Mouse (Mus musculus) c-Kit-positive CD71-negative TER-119-negative erythroid progenitor cells, embryonic 14.5 days (primary cell): ENCODE results near the gene Tpm1.

Source experiments
- DNase-seq: peaks from one replicate; pipeline ENCODE4 v3.0.0-alpha.2; 2013; ENCODE audit warnings: low read depth

Tpm1 gene

DNA sequence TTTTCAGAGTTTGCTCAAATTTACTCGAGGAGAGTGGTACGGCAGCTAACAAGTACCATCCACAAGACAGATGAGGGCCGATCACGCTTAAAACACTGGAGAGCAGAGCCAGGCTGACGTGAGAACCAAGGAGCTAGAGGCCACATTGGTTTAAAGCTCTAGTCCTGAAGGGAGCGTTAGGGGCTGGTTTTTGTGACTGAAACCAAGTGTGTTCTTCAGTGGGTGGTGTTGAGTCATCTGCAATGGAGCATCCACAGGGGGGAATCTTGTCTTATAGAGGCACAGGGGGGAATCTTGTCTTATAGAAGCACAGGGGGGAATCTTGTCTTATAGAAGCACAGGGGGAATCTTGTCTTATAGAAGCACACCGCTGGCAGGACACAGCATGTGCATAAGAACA lies 22.3 kb downstream of the Tpm1 start:
- DNase-seq: no peak

GRCm38 (mm10) chr9:67026061-67026460 lies 23.1 kb downstream of the Tpm1 start:
- no peak for DNase-seq

DNA sequence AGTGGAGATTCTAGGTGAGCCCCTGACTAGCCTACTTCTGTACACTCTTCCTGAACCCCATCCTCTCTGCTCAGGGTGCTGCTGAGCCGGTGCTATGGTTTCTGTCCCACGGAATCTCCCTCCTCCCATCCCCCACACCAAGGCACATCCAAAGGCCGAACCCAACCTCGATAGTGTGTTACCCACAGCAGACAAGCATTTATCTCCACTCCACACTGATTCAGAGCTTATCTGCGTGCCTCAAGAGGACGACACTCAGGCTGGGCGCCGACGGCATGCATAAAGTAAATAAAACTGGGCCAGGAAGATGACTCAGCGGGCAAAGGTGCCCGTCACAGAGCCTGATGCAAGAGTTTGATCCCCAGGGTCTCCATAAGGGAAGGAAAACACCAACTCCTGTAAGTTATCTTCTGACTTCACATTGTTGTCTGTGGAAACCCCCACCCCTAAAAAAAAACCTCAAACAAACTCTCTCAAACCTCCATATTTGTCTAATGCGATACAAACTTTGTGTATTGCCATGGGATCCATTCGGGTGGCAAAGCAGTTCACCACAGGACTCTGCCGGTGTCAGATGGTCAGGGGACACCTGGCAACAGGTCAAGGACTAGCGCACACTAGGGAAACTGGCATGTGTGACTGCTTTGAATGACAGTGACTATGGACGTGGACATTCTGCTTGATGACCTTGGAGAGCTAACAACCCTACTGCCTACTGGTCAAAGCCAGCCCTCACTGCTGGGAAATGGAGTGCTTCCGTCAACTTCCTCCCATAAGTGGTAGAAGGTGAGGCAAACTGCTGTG lies 24.1 kb downstream of the Tpm1 start:
- peak; percentile 49 for DNase-seq

GRCm38 (mm10) chr9:67023371-67023770 lies 25.8 kb downstream of the Tpm1 start:
- DNase-seq: no peak

GRCm38 (mm10) chr9:67020063-67020462 lies 29.1 kb downstream of the Tpm1 start:
- DNase-seq: no peak

GRCm38 (mm10) chr9:67013501-67013900 lies 35.7 kb downstream of the Tpm1 start:
- DNase-seq: no peak

GRCm38 (mm10) chr9:67012470-67012869 lies 36.7 kb downstream of the Tpm1 start:
- DNase-seq: no peak

GRCm38 (mm10) chr9:67011483-67011882 lies 37.7 kb downstream of the Tpm1 start:
- DNase-seq: no peak

GRCm38 (mm10) chr9:67008781-67009180 lies 40.4 kb downstream of the Tpm1 start:
- no peak for DNase-seq

DNA sequence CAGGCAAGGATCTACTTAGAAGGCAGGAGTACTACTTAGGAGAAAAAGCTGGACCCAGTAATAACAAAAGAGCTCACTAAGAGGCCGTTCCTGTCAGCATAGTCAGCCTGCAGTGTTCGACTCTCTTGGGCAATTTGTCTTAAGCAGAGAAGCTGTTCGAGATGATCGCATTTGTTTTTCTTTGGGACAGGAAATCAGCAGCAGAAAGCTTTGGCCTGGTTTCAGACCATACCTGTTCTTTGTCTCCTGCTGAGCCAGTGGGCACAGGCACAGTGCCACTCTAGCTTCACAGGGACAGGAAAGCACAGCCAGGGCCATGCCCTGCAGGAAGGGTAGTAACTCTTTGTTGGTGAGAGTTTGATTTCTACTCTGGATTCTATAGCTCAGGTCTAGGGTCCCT lies 42.8 kb downstream of the Tpm1 start:
- DNase-seq: no peak

DNA sequence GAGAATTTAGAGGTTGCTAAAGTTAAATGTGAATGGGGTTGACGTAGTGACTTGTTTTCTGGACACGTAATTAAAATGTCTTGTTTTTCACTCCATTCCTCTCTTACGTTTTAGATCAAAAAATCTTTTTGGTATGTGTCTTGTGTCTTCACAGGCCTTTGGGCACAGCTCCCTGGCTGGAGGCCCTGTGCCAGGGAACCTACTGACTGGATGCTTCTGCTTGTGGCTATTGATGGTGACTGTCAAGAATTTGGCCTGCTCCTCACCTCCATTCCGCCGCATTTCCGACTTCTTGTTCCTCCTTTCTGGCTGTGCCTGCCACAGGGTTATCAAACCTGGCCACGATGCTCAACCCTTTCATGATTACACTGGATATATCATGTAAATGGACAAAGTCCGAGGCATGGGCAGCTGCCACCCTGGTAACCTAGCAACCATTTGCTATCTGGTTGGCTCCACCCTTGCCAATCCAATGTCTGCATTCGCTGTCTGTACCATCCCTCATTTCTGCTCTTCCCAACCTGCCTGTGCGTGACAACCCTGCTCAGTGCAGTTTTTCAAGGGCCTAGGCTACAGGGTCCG lies 44.0 kb downstream of the Tpm1 start:
- DNase-seq: no peak

DNA sequence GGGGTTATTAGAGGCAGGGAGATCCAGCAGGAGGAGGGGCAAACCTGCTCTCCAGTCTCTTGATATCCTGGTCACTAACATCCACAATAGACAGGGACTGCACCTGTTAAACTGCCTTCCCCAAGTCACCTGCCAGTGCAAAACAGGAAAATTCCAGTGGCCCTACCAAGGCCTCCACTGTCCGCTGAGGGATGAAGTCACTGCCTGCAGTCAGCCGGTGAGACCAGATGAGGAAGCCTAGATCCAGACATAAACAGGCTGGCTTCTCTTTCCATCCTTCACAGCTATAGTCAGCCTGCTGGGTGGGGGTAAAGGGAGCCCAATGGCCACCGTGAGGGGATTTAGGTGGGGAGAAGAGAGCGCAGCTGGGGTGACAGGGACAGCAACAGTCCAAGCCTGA lies 45.5 kb downstream of the Tpm1 start:
- no peak for DNase-seq

GRCm38 (mm10) chr9:67003156-67003555 lies 46.0 kb downstream of the Tpm1 start:
- DNase-seq: no peak

GRCm38 (mm10) chr9:67001506-67001905 lies 47.7 kb downstream of the Tpm1 start:
- no peak for DNase-seq

DNA sequence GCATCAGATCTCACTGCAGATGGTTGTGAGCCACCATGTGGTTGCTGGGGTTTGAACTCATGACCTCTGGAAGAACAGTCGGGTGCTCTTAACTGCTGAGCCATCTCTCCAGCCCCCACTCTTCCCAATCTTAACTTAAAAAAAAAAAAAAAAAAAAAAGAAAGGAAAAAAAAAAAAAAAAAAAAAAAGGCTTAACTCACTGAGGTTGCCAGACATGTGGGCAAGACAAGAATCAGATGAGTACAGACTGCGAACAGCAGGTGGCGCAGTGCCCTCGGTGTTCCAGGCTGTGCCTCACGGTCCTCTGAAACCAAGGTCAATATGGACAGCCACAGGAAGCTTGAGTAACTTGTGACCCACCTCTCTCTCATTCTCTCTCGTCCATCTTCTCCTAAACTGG lies 48.2 kb downstream of the Tpm1 start:
- DNase-seq: peak; percentile 80

DNA sequence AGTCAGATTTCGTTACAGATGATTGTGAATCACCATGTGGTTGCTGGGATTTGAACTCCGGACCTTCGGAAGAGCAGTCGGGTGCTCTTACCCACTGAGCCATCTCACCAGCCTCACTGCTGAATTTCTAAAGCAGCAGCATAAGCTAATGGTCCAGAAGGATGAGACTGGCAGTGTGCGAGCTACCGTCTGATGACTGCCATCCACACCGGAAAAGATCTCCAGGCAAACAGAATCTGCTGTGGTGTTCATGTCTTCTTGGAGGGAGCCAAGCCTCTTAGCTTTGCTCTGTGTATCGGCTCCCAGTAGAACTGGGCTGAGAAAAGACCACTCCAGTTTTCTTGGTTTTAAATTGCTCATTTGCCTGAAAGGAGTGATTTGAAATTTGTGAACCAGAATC lies 49.5 kb downstream of the Tpm1 start:
- DNase-seq: no peak

DNA sequence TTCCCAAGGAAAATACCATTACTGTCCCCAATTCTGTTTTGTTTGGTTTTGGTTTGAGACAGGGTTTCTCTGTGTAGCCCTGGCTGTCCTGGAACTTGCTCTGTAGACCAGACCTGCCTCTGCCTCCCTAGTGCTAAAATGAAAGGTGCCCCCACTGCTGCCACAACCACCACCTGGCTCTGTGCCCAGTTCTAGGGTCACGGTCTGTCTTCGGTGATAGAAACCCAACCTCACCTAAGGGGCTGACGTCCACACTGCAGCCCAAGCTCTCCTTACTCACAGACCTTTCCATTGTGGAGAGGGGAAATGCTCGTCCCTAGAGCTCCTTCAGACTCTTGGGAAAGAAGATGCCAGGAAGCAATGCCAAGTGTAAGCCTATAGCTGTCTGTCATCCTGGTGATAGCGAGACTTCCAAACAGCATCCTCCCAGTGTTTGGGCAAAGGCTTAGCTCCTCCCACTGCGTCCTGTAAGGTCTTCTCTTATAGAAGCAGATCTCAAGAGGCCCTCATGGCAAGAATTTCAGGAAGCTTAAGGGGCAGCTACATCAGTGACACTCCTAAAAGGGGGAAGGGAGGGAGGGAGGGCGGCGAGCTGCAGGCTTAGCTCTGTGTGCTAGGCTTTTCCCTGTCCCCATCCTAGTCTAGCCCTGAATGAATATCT lies 57.3 kb downstream of the Tpm1 start:
- no peak for DNase-seq

DNA sequence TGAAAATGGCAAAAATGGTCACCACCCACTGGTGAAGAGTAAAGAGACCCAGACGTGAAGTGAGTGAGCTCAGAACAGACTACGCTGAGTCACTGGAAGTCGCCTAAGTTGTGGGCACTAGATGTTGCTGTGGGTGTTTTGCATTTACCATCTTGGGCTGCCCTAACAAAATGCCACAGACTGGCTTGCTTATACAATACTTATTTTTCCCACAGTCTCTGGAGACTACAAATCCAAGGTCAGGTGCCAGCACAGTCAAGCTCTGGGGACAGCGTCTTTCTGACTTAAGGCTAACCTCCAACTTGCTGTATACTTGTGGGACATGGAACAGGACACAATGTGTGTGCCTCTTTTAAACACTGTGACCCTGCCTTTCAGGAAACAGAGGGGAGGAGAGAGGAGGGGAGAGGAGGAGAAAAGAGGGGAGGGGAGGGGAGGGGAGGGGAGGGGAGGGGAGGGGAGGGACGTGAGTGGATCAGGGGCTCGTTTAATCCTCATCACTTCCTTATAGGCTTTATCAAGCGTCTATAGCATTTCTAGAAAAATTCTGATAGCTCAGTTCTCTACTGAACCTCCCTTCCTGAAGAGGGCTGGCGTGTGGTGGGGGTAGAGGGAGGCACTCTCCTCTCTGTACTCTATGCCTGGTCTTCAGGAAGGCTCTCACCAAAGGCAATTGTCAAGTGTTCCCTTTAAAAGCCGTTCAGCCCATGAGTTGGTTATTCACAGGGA lies 58.0 kb downstream of the Tpm1 start:
- no peak for DNase-seq

GRCm38 (mm10) chr9:66990046-66990445 lies 59.2 kb downstream of the Tpm1 start:
- DNase-seq: no peak

- DNase-seq: no peak
Observed at GRCm38 (mm10) chr9:66989581-66989980, 59.6 kb downstream of the Tpm1 start.

GRCm38 (mm10) chr9:66988888-66989414 lies 60.3 kb downstream of the Tpm1 start:
- no peak for DNase-seq

DNA sequence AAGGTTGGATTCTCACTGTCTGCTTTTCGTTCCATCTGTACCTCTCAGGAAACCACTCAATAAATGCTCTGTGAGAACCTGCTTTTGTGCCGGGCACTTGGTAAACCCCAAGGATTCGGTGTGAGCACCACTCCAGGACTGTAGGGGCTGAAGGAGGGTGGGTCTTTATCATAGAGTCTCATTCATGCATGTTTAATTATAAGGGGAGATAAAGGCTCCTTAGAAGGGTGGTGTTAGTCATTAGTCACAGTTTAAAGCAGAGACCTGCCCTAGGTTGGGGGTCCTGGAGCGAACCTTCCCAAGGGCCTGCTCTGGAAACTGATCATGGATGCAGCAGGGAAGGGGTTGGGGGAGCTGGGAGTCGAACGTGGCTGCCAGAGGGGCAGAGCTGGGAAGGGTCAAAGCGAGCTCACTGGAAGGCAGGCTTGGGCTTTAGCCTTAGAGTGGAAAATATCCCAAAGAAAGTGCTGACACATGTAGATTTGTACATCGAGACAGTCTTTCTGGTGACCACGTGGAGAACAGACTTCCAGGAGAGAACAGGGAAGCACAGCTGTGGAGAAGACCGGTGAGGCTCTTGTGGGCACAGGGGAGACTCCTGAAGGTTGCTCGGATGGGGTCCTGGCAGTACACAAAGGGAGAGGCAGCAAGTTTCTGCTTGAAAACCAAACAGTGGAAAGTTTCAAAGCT lies 60.9 kb downstream of the Tpm1 start:
- no peak for DNase-seq
